Mouse (Mus musculus): ENCODE results near the gene Lsm5.
A peak's percentile ranks its signal among the peaks of the same experiment; 100 is the strongest.

Gene Lsm5

GRCm38 (mm10) chr6:56703931-56704900, at the start of gene Lsm5:
TSS of gene Lsm5 (minus strand) at chr6:56704710.
- peak; percentile 88 for DNase-seq (ENCODE audit: low spot score)

GRCm38 (mm10) chr6:56753719-56754118, 49.2 kb upstream of the Lsm5 start:
- DNase-seq (ENCODE audit: low spot score): no peak

- no peak for DNase-seq (ENCODE audit: low spot score)
Observed at GRCm38 (mm10) chr6:56745950-56746543, 41.5 kb upstream of the Lsm5 start.

- no peak for DNase-seq (ENCODE audit: low spot score)
Observed at GRCm38 (mm10) chr6:56732545-56732944, 28.0 kb upstream of the Lsm5 start.

GRCm38 (mm10) chr6:56720877-56721276, 16.4 kb upstream of the Lsm5 start:
- DNase-seq (ENCODE audit: low spot score): no peak

GRCm38 (mm10) chr6:56719071-56719470, 14.6 kb upstream of the Lsm5 start:
- DNase-seq (ENCODE audit: low spot score): no peak

GRCm38 (mm10) chr6:56715270-56715666, 10.8 kb upstream of the Lsm5 start:
- DNase-seq (ENCODE audit: low spot score): peak; percentile 62

GRCm38 (mm10) chr6:56714574-56715269, 10.2 kb upstream of the Lsm5 start, which contains the start of gene Avl9:
TSS of gene Avl9 (plus strand) at chr6:56714899.
- peak; percentile 97 for DNase-seq (ENCODE audit: low spot score)

- DNase-seq (ENCODE audit: low spot score): no peak
Observed at GRCm38 (mm10) chr6:56714186-56714573, 9.7 kb upstream of the Lsm5 start.

GRCm38 (mm10) chr6:56692445-56692844, 12.1 kb downstream of the Lsm5 start:
- DNase-seq (ENCODE audit: low spot score): no peak

GRCm38 (mm10) chr6:56691205-56691604, 13.3 kb downstream of the Lsm5 start:
- DNase-seq (ENCODE audit: low spot score): peak; percentile 67

- no peak for DNase-seq (ENCODE audit: low spot score)
Observed at GRCm38 (mm10) chr6:56688238-56688637, 16.3 kb downstream of the Lsm5 start.

GRCm38 (mm10) chr6:56664410-56664809, 40.1 kb downstream of the Lsm5 start:
- no peak for DNase-seq (ENCODE audit: low spot score)

- DNase-seq (ENCODE audit: low spot score): no peak
Observed at GRCm38 (mm10) chr6:56655393-56655792, 49.1 kb downstream of the Lsm5 start.

GRCm38 (mm10) chr6:56652121-56652592, 52.4 kb downstream of the Lsm5 start:
- no peak for DNase-seq (ENCODE audit: low spot score)

Data from c-Kit-positive CD71-positive TER-119-positive erythroid progenitor cells, embryonic 14.5 days (primary cell).